Mouse (Mus musculus) midbrain, embryonic 16.5 days (tissue): Measurements from ENCODE around the gene Srms. TPM values are rescaled to one million over a fixed set of nuclear protein-coding genes. Genes with fewer than 3 reads are reported as not detected.
"Not testable (repeated sequence)": the region's sequence is repeated elsewhere in the genome, so short reads cannot be mapped to it uniquely, and the experiment has no call there.

Source experiments
- ATAC-seq: fragments of 200-750 bp; cut with Nextera tagmentation; 2 replicates; pipeline ENCODE4 v1.8.0; 2017; ENCODE audit warnings: moderate TSS enrichment
- H3K27ac ChIP-seq: fragments of 300-500 bp; sonication (generic); 2 replicates; pipeline ENCODE4 v1.5.1; 2014; ENCODE audit warnings: mild to moderate bottlenecking, low read length, mixed read lengths
- H3K27me3 ChIP-seq: fragments of 300-500 bp; sonication (generic); 2 replicates; pipeline ENCODE4 v1.6.1; 2014; ENCODE audit warnings: low read depth, low read length, mixed read lengths; ENCODE audit not compliant: control insufficient read depth, insufficient read depth
- H3K36me3 ChIP-seq: fragments of 300-500 bp; sonication (generic); 2 replicates; pipeline ENCODE4 v1.6.1; 2014; ENCODE audit warnings: mild to moderate bottlenecking, low read length, moderate library complexity, mixed read lengths; ENCODE audit not compliant: control insufficient read depth, insufficient read depth
- H3K4me1 ChIP-seq: fragments of 300-500 bp; sonication (generic); 2 replicates; pipeline ENCODE4 v1.6.1; 2014; ENCODE audit warnings: mild to moderate bottlenecking, low read length, mixed read lengths; ENCODE audit not compliant: control insufficient read depth, insufficient read depth
- H3K4me2 ChIP-seq: fragments of 300-500 bp; sonication (generic); 2 replicates; pipeline ENCODE4 v1.6.1; 2014; ENCODE audit warnings: mild to moderate bottlenecking, low read length, mixed read lengths
- H3K4me3 ChIP-seq: fragments of 300-500 bp; sonication (generic); 2 replicates; pipeline ENCODE4 v1.5.1; 2014; ENCODE audit warnings: low read depth, mild to moderate bottlenecking, low read length, moderate library complexity, mixed read lengths
- H3K9ac ChIP-seq: fragments of 300-500 bp; sonication (generic); 2 replicates; pipeline ENCODE4 v1.6.1; 2014; ENCODE audit warnings: low read depth, low read length, mixed read lengths
- H3K9me3 ChIP-seq: fragments of 300-500 bp; sonication (generic); replicated peaks from 2 replicates; pipeline ENCODE4 v1.6.1; 2014; ENCODE audit warnings: mild to moderate bottlenecking, low read length, mixed read lengths; ENCODE audit not compliant: control insufficient read depth, poor library complexity, severe bottlenecking
- WGBS: fragments of 180-500 bp; shearing (Covaris S2); extraction: QIAGEN DNeasy Blood & Tissue Kit; methylation state at CpG from one replicate; pipeline ENCODE4 v1.1.7; 2014; 5-methylcytosine and 5-hydroxymethylcytosine counted together
- polyA plus RNA-seq: library from polyadenylated mRNA; unstranded; fragments of >200 nt; fragmentation: Nextera tagmentation; extraction: Ambion mirVana; gene quantifications from 2 replicates; pipeline ENCODE4 v1.2.1, GENCODE M21; 2015

Gene Srms
- polyA plus RNA-seq, 1 experiment from 2014 or later, result 0.20 TPM

DNA sequence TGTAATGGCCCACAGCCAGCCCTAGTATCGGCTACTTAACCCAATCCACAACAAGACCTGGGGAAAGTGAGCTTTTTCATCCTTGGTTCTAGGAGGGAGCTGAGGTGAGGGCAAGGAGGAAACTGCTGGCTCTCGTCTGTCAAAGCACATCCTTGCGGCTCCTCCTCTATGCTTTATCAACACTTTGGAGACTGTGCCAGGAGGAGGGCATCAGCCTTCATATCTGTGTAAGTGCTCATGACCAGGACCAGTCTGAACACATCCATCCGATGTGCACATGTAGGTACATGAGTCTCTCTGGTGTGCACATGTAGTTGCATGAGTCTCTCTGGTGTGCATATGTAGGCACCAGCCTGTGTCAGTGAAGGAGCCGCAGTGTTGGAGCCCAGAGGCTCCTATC, 7.3 kb downstream of the Srms start:
- WGBS, result 92% methylated on average over 5 of the region's 5 CpGs
- H3K27me3 ChIP-seq, result 0 out of 2 replicates have a peak, but pooled peaks cover 2% of the 10 kb centered on the region
- no peak overlapping the region for H3K4me3 ChIP-seq
- ATAC-seq, result no peak
- no peak overlapping the region for H3K27ac ChIP-seq
- H3K36me3 ChIP-seq, result no peaks in the 10 kb centered on the region
- no peak overlapping the region for H3K4me2 ChIP-seq
- no peak overlapping the region for H3K9ac ChIP-seq
- no peaks in the 10 kb centered on the region for H3K4me1 ChIP-seq
- no peaks in the 10 kb centered on the region for H3K9me3 ChIP-seq

DNA sequence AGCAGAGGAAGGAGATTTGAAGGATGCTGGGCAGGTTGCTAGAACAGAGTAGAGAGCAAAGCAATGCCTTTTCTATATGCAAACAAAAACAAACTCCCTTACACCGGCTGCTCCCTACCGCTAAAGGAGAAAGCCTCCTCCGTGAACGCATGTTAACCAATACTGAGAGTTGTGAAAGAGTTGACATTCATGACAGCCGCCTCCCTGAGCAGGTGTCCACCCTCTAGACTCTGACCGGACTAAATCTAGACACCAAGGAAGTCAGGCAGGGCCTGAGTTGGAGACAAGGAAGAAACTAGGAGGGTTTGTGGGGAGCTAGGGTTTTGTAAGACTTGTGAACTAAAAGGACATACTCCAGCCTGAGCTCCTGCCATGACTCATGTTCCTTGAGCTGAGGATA, 10.1 kb downstream of the Srms start:
- Histone ChIP-seq H3K27me3 (no peaks in the 10 kb centered on the region), H3K4me2 (no peak overlapping the region), H3K4me3 (no peak overlapping the region), H3K4me1 (no peaks in the 10 kb centered on the region), H3K9ac (no peak overlapping the region), H3K27ac (no peak overlapping the region), H3K9me3 (no peaks in the 10 kb centered on the region), H3K36me3 (no peaks in the 10 kb centered on the region)
- ATAC-seq, result no peak
- WGBS, result 80% methylated on average over 6 of the region's 6 CpGs

DNA sequence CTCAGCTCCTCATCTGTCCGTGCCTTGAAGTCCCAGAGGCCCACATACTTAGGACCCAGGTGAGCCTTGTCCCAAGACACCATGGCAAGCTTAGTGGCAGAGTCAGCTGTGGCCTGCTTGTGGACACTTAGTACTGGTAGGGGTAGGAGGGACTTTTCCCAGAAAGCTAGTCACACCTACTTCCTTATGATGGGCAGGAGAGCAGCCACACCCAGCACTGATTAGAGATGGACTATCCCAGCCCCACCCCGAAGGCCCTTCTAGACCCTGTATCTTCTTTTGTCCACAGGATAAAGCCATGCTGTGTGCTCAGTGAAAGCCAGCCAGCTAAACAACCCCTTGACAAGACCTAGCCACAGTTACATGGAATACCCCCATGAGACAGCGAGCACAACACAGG, 10.6 kb downstream of the Srms start, which contains the start of gene Ptk6:
TSS of gene Ptk6 (minus strand) at position 368 of the 400 bp plus-strand sequence.
- WGBS, result 90% methylated on average over 3 of the region's 3 CpGs
- Histone ChIP-seq H3K4me1 (no peaks in the 10 kb centered on the region), H3K36me3 (no peaks in the 10 kb centered on the region), H3K4me2 (no peak within 1 kb of the TSS), H3K9me3 (no peaks in the 10 kb centered on the region), H3K4me3 (no peak within 1 kb of the TSS), H3K27ac (no peak within 1 kb of the TSS), H3K9ac (no peak within 1 kb of the TSS), H3K27me3 (no peaks in the 10 kb centered on the region)
- ATAC-seq, result no peak

DNA sequence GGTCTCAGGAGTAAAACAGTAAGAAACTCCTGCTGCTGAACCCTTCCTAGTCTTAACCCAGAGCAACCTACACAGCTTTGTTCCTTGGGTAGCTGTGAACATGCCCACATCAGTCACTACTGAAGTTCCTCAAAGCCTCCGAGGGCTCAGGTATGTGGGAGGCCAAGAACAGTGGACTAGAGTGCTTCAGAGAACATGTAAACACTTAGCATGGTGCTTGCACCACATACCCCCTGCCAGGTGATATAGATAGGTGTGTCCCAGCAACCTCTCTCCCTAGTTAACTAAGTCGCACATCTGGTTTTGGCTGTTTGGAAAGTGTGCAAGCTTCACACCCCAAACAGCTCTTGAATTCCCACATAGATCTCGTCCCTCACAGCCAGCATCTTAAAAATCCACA, 11.4 kb downstream of the Srms start:
- 83% methylated on average over 3 of the region's 3 CpGs for WGBS
- no peaks in the 10 kb centered on the region for H3K36me3 ChIP-seq
- no peaks in the 10 kb centered on the region for H3K4me1 ChIP-seq
- no peak overlapping the region for H3K4me3 ChIP-seq
- no peak for ATAC-seq
- H3K27me3 ChIP-seq, result no peaks in the 10 kb centered on the region
- H3K9ac ChIP-seq, result no peak overlapping the region
- H3K4me2 ChIP-seq, result no peak overlapping the region
- H3K9me3 ChIP-seq, result no peaks in the 10 kb centered on the region
- H3K27ac ChIP-seq, result no peak overlapping the region

DNA sequence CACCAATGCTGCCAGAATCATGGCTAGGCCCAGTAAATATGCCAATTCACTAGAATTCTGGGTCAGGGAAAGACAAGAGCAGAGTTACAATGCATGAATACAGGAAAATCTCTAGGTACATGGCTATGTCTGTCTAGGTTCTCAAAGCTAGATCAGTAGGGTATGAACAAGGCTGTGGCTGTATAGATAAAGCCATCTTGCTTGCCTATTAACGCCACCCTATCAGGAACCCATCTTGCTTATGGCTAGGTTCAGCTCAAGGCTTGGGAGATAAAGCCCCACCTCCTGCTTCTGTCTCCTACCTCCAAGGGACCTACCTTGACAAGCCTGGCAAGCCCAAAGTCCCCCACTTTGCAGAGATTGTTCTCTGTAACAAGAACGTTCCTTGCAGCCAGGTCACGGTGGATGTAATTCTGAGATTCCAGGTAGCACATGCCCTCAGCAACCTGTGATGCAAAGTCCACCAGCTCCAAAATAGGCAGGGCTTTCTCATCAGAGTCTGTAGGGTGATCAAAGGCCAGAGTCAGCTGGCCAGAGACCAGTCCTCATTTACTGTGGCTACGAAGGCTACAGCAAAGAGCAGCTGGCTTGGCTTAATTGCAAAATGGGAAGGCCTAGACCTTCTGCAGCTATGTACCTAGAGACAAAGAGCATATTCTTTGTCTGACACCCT, 16.2 kb downstream of the Srms start:
- H3K27me3 ChIP-seq, result no peaks in the 10 kb centered on the region
- 88% methylated on average over 4 of the region's 4 CpGs for WGBS
- H3K4me3 ChIP-seq, result no peak overlapping the region
- no peaks in the 10 kb centered on the region for H3K4me1 ChIP-seq
- no peaks in the 10 kb centered on the region for H3K9me3 ChIP-seq
- no peak overlapping the region for H3K4me2 ChIP-seq
- no peaks in the 10 kb centered on the region for H3K36me3 ChIP-seq
- H3K9ac ChIP-seq, result no peak overlapping the region
- no peak for ATAC-seq
- no peak overlapping the region for H3K27ac ChIP-seq

DNA sequence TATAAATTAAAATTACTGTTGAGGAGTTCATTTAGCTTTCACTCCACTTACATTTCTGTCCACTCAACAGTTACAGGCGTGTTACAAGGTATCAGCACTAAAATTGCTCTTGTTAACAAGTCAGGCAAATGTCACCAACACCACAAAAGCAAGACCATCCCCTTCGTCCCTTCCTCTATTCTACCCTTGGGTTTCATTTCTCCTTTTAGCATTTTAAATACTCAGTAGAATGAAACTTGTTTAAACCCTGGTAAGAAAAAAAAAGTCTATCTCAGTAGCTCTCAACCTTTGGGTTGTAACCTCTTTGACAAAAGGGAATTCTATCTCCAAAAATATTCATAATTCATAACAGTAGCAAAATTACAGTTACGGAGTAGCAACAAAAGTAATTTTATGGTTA, 19.9 kb downstream of the Srms start:
- ATAC-seq, result no peak
- WGBS, result 80% methylated on average over 3 of the region's 3 CpGs
- H3K36me3 ChIP-seq, result no peaks in the 10 kb centered on the region
- peaks cover 7% of the 10 kb centered on the region for H3K4me1 ChIP-seq
- H3K4me3 ChIP-seq, result no peak overlapping the region
- H3K27ac ChIP-seq, result no peak overlapping the region
- no peak overlapping the region for H3K9ac ChIP-seq
- H3K27me3 ChIP-seq, result no peaks in the 10 kb centered on the region
- no peak overlapping the region for H3K4me2 ChIP-seq
- H3K9me3 ChIP-seq, result no peaks in the 10 kb centered on the region

DNA sequence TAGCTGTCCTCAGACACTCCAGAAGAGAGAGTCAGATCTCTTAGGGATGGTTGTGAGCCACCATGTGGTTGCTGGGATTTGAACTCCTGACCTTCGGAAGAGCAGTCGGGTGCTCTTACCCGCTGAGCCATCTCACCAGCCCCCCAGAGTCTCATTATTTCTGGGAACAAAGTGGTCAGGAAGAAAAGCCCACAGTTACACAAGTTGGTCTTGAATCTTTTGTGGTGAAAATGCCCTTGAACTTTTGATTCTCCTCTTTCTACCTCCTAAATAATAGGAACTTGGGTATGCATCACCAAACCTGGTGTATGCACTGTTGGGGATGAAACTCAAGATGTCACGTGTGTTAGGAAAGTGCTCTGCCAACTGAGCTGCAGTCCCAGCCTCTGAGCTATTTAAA, 21.0 kb downstream of the Srms start:
- 58% methylated on average over 4 of the region's 4 CpGs for WGBS
- no peak for ATAC-seq

DNA sequence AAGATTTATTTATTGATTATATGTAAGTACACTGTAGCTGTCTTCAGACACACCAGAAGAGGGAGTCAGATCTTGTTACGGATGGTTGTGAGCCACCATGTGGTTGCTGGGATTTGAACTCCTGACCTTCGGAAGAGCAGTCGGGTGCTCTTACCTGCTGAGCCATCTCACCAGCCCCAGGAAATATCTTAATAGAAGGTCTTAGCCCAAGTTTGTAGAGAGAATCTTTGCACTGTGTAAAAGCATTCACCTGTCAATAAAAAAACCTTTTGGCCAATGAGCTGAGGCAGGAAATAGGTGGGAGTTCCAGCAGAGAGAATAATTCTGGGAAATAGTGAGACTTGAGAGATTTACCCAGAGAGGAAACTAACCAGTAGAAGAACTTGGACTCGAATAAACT, 21.6 kb downstream of the Srms start:
- WGBS, result 83% methylated on average over 4 of the region's 4 CpGs

More for the DNA sequence above, 21.0 kb downstream of the Srms start:
- H3K4me2 ChIP-seq, result no peak overlapping the region
- no peak overlapping the region for H3K4me3 ChIP-seq
- H3K9ac ChIP-seq, result no peak overlapping the region
- H3K36me3 ChIP-seq, result no peaks in the 10 kb centered on the region
- H3K9me3 ChIP-seq, result no peaks in the 10 kb centered on the region
- no peaks in the 10 kb centered on the region for H3K27me3 ChIP-seq
- H3K4me1 ChIP-seq, result peaks cover 7% of the 10 kb centered on the region
- H3K27ac ChIP-seq, result no peak overlapping the region

DNA sequence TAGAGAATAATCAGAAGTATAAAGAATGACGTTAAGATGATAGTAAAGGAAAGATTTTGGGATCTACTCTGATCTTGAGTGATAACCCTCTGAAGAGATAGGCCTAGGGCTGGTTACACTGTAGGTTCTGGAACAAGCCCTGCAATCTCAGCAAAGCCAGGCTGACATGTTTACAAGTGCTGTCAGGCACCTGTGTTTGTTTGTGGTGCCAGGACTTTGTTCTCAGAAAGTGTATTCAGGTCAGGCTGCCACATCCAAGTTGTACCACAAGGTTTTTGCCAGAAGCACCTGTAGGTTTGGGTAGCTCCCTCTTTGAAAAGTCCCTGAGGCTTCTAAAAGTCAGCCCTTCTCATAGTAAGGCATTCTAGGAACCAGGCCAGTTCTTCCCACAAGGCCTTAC, 23.7 kb downstream of the Srms start:
- H3K4me1 ChIP-seq, result peaks cover 10% of the 10 kb centered on the region
- no peaks in the 10 kb centered on the region for H3K9me3 ChIP-seq
- no peak overlapping the region for H3K27ac ChIP-seq
- no peak for ATAC-seq
- 94% methylated on average over 1 of the region's 1 CpGs for WGBS
- H3K27me3 ChIP-seq, result no peaks in the 10 kb centered on the region
- H3K4me3 ChIP-seq, result no peak overlapping the region
- no peaks in the 10 kb centered on the region for H3K36me3 ChIP-seq
- H3K9ac ChIP-seq, result no peak overlapping the region
- no peak overlapping the region for H3K4me2 ChIP-seq

More for the DNA sequence above, 21.6 kb downstream of the Srms start:
- ATAC-seq, H3K9ac ChIP-seq, H3K36me3 ChIP-seq, H3K4me3 ChIP-seq, H3K27me3 ChIP-seq, H3K9me3 ChIP-seq, H3K27ac ChIP-seq, H3K4me2 ChIP-seq, H3K4me1 ChIP-seq: not testable (repeated sequence)
